Mouse (Mus musculus) G1E (cell line): ENCODE data around the gene Cby3. TPM values are rescaled to one million over a fixed set of nuclear protein-coding genes. Genes with fewer than 3 reads are reported as not detected.
"Not testable (repeated sequence)": the region's sequence is repeated elsewhere in the genome, so short reads cannot be mapped to it uniquely, and the experiment has no call there.

Source experiments
- ATAC-seq: 2 replicates; pipeline ENCODE4 v1.8.0; 2016; ENCODE audit warnings: mild to moderate bottlenecking; ENCODE audit not compliant: insufficient number of reproducible peaks, poor library complexity, low FRiP score, severe bottlenecking; ENCODE audit errors: extremely low read depth
- DNase-seq: peaks from one replicate; pipeline ENCODE4 v3.0.0; 2012; ENCODE audit warnings: low spot score
- H3K27me3 ChIP-seq: 2 replicates; pipeline ENCODE4 v1.6.1; 2012; ENCODE audit warnings: mild to moderate bottlenecking, low read length, inconsistent platforms; ENCODE audit not compliant: insufficient read depth
- H3K36me3 ChIP-seq: replicated peaks from 2 replicates; pipeline ENCODE3; 2012; ENCODE audit warnings: mild to moderate bottlenecking, inconsistent platforms
- H3K4me1 ChIP-seq: 2 replicates; pipeline ENCODE4 v1.6.1; 2012; ENCODE audit warnings: low read depth, low read length, inconsistent platforms, mixed read lengths; ENCODE audit not compliant: insufficient read depth
- H3K4me3 ChIP-seq: 2 replicates; pipeline ENCODE4 v1.5.1; 2012; ENCODE audit warnings: low read depth, mild to moderate bottlenecking, inconsistent platforms, low read length, moderate library complexity, mixed read lengths
- H3K9me3 ChIP-seq: replicated peaks from 2 replicates; pipeline ENCODE4 v1.6.1; 2012; ENCODE audit warnings: inconsistent platforms
- CTCF ChIP-seq: IDR thresholded peaks from 2 replicates; pipeline ENCODE4 v1.5.1; 2012; ENCODE audit warnings: low read depth, low read length, inconsistent platforms, mixed read lengths
- GATA1 ChIP-seq: IDR thresholded peaks from 2 replicates; pipeline ENCODE4 v1.6.1; 2012; ENCODE audit warnings: borderline replicate concordance, low read length, inconsistent platforms, mixed read lengths
- GATA2 ChIP-seq: IDR thresholded peaks from 2 replicates; pipeline ENCODE4 v1.6.1; 2012; ENCODE audit warnings: low read depth, low read length, inconsistent platforms, borderline replicate concordance
- POLR2AphosphoS5 ChIP-seq: IDR thresholded peaks from 2 replicates; pipeline ENCODE4 v1.6.1; 2012; ENCODE audit warnings: low read depth, low read length, inconsistent platforms; ENCODE audit not compliant: insufficient replicate concordance
- TAL1 ChIP-seq: conservative IDR thresholded peaks from 2 replicates; pipeline ENCODE4 v1.6.1; 2012; ENCODE audit warnings: low read depth, low read length, inconsistent platforms, mixed read lengths
- polyA plus RNA-seq: library from polyadenylated mRNA; stranded (reverse); fragments of >175 nt; gene quantifications from 2 replicates; pipeline ENCODE4 v1.2.3, GENCODE M21; 2012
- total RNA-seq, 2 experiments: library from RNA; stranded (forward) in 1 of 2; stranded (reverse) in 1 of 2; fragments of 200-1000 nt in 1 of 2; fragments of >200 nt in 1 of 2; fragmentation: Nextera tagmentation in 1 of 2; gene quantifications; 2 replicates each; pipeline ENCODE4 v1.2.3; 2014 to 2017

Gene Cby3
- total RNA-seq (2014; fragmentation: Nextera tagmentation) = not detected in 2 replicates
- total RNA-seq (2017) = not detected in 2 replicates
- polyA plus RNA-seq = not detected in 2 replicates

GRCm38 (mm10) chr11:50354162-50354561 is at the start of gene Cby3:
TSS of gene Cby3 (plus strand) at chr11:50354462.
- TF ChIP-seq GATA2 (no peak), CTCF (no peak), POLR2AphosphoS5 (no peak), TAL1 (no peak), GATA1 (no peak)
- no peak for DNase-seq
- H3K27me3 ChIP-seq = peaks cover 30% of the 10 kb centered on the region
- ATAC-seq = no peak
- peaks cover 9% of the 10 kb centered on the region for H3K9me3 ChIP-seq
- no peak within 1 kb of the TSS for H3K4me3 ChIP-seq
- H3K4me1 ChIP-seq = peaks cover 10% of the 10 kb centered on the region
- H3K36me3 ChIP-seq = no peaks in the 10 kb centered on the region

GRCm38 (mm10) chr11:50312803-50313202 is 41.5 kb upstream of the Cby3 start:
- Histone ChIP-seq H3K27me3 (no peaks in the 10 kb centered on the region), H3K4me3 (no peak overlapping the region), H3K4me1 (peaks cover 20% of the 10 kb centered on the region), H3K36me3 (peaks cover 76% of the 10 kb centered on the region), H3K9me3 (no peaks in the 10 kb centered on the region)
- ATAC-seq = no peak
- TF ChIP-seq TAL1 (no peak), GATA1 (no peak), CTCF (no peak), GATA2 (no peak), POLR2AphosphoS5 (no peak)
- DNase-seq = no peak

- Histone ChIP-seq H3K4me1 (peaks cover 46% of the 10 kb centered on the region), H3K36me3 (peaks cover 47% of the 10 kb centered on the region)
- not testable (repeated sequence) for H3K27me3 ChIP-seq, H3K9me3 ChIP-seq, DNase-seq, ATAC-seq, H3K4me3 ChIP-seq
These were observed 34.9 kb upstream of the Cby3 start for GRCm38 (mm10) chr11:50319343-50319742.

- Histone ChIP-seq H3K4me1 (peaks cover 48% of the 10 kb centered on the region), H3K27me3 (no peaks in the 10 kb centered on the region), H3K4me3 (no peak overlapping the region), H3K9me3 (no peaks in the 10 kb centered on the region), H3K36me3 (peaks cover 39% of the 10 kb centered on the region)
- no peak for DNase-seq
- ATAC-seq = no peak
- no peak for TF ChIP-seq GATA2
- TF ChIP-seq CTCF = no peak
- TF ChIP-seq POLR2AphosphoS5 = no peak
- no peak for TF ChIP-seq GATA1
- TF ChIP-seq TAL1 = no peak
These were observed 33.0 kb upstream of the Cby3 start for GRCm38 (mm10) chr11:50321239-50321638.

- TF ChIP-seq TAL1 (no peak), CTCF (no peak), GATA2 (no peak), GATA1 (no peak), POLR2AphosphoS5 (no peak)
- Histone ChIP-seq H3K9me3 (no peaks in the 10 kb centered on the region), H3K36me3 (peaks cover 34% of the 10 kb centered on the region), H3K4me1 (peaks cover 48% of the 10 kb centered on the region), H3K27me3 (no peaks in the 10 kb centered on the region), H3K4me3 (no peak overlapping the region; the same call in 1 of the 2 replicates)
- DNase-seq = no peak
- no peak for ATAC-seq
These were observed 31.9 kb upstream of the Cby3 start for GRCm38 (mm10) chr11:50322345-50322744.

- no peak for DNase-seq
- no peak for ATAC-seq
- Histone ChIP-seq H3K4me1 (peaks cover 46% of the 10 kb centered on the region), H3K9me3 (no peaks in the 10 kb centered on the region), H3K36me3 (peaks cover 33% of the 10 kb centered on the region), H3K27me3 (no peaks in the 10 kb centered on the region), H3K4me3 (peak overlapping the region; percentile 91)
- TF ChIP-seq GATA2 (no peak), POLR2AphosphoS5 (no peak), GATA1 (no peak), TAL1 (peak; percentile 49; the same call in 1 of the 2 replicates)
These were observed 30.4 kb upstream of the Cby3 start for GRCm38 (mm10) chr11:50323843-50324242.

- Histone ChIP-seq H3K4me3 (peak overlapping the region; percentile 91), H3K9me3 (no peaks in the 10 kb centered on the region), H3K27me3 (no peaks in the 10 kb centered on the region), H3K36me3 (peaks cover 32% of the 10 kb centered on the region), H3K4me1 (peaks cover 41% of the 10 kb centered on the region)
- no peak for ATAC-seq
- no peak for TF ChIP-seq GATA2
- no peak for TF ChIP-seq GATA1
- TF ChIP-seq POLR2AphosphoS5 = no peak
- no peak for TF ChIP-seq TAL1
- TF ChIP-seq CTCF = no peak
- no peak for DNase-seq
These were observed 29.4 kb upstream of the Cby3 start for GRCm38 (mm10) chr11:50324751-50325471.
